Mouse (Mus musculus) spleen, adult 2 months (tissue): ENCODE data around the gene Xrcc4.

Experiments used
- CTCF ChIP-seq: fragments of 200-500 bp; IDR thresholded peaks from 2 replicates; pipeline ENCODE4 v1.5.1; 2011; ENCODE audit warnings: mild to moderate bottlenecking, inconsistent platforms; ENCODE audit not compliant: insufficient read depth, insufficient read length, insufficient replicate concordance; ENCODE audit errors: extremely low read depth
- POLR2A ChIP-seq: fragments of 200-500 bp; IDR thresholded peaks from 2 replicates; pipeline ENCODE4 v1.6.1; 2011; ENCODE audit warnings: low read depth, low read length, inconsistent platforms

DNA sequence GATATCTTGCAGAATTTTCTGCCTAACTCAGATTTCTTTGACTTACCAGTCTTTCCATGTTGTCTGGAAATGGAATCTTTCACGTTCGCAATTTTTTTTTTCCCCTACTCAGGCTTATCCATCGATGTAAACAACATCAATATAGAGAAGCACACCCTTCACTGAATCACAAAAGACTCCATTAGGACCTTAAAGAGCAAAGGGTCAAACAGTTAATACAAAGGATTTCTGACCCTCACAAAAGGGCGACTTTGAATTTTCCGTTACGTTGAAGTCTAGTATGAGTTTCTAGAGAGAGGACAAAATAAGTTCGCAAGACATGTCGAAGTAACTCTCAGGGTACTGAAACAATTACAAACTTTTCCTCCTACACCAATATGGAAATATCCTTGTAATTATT lies 346.2 kb downstream of the Xrcc4 start:
- no peak for TF ChIP-seq CTCF
- no peak for TF ChIP-seq POLR2A
